Mouse (Mus musculus): ENCODE measurements around the gene Tnxb.
"Not testable (repeated sequence)": the region's sequence is repeated elsewhere in the genome, so short reads cannot be mapped to it uniquely, and the experiment has no call there.

Tnxb gene

GRCm38 (mm10) chr17:34744611-34745010 lies 74.3 kb downstream of the Tnxb start:
- DNase-seq: not testable (repeated sequence)

- not testable (repeated sequence) for DNase-seq
Observed at GRCm38 (mm10) chr17:34745166-34745565, 74.8 kb downstream of the Tnxb start.

- DNase-seq: no peak
Observed at GRCm38 (mm10) chr17:34746531-34746930, 76.2 kb downstream of the Tnxb start.

GRCm38 (mm10) chr17:34761471-34761870 lies 91.1 kb downstream of the Tnxb start:
- DNase-seq: no peak
